Mouse (Mus musculus) midbrain, embryonic 11.5 days (tissue): ENCODE results near the gene Gm3755. TPM values are rescaled to one million over a fixed set of nuclear protein-coding genes. Genes with fewer than 3 reads are reported as not detected.
"Not testable (repeated sequence)": the region's sequence is repeated elsewhere in the genome, so short reads cannot be mapped to it uniquely, and the experiment has no call there.

ENCODE experiments used
- ATAC-seq: fragments of 200-750 bp; cut with Nextera tagmentation; 2 replicates; pipeline ENCODE4 v1.8.0; 2017; ENCODE audit warnings: moderate TSS enrichment, moderate library complexity; ENCODE audit not compliant: low FRiP score
- DNase-seq: peaks from one replicate; pipeline ENCODE4 v3.0.0; 2015; ENCODE audit warnings: low spot score; ENCODE audit errors: missing footprints
- H3K27ac ChIP-seq: fragments of 300-500 bp; sonication (generic); 2 replicates; pipeline ENCODE4 v1.5.1; 2014; ENCODE audit warnings: low read depth, low read length
- H3K27me3 ChIP-seq: fragments of 300-500 bp; sonication (generic); 2 replicates; pipeline ENCODE4 v1.6.1; 2014; ENCODE audit warnings: mild to moderate bottlenecking, low read length, moderate library complexity, mixed read lengths; ENCODE audit not compliant: control insufficient read depth, insufficient read depth
- H3K36me3 ChIP-seq: fragments of 300-500 bp; sonication (generic); 2 replicates; pipeline ENCODE4 v1.6.1; 2014; ENCODE audit warnings: mild to moderate bottlenecking, low read length, moderate library complexity, mixed read lengths; ENCODE audit not compliant: control insufficient read depth, insufficient read depth
- H3K4me1 ChIP-seq: fragments of 300-500 bp; sonication (generic); 2 replicates; pipeline ENCODE4 v1.6.1; 2014; ENCODE audit warnings: low read length; ENCODE audit not compliant: control insufficient read depth, insufficient read depth
- H3K4me2 ChIP-seq: fragments of 300-500 bp; sonication (generic); 2 replicates; pipeline ENCODE4 v1.6.1; 2014; ENCODE audit warnings: mild to moderate bottlenecking, moderate library complexity
- H3K4me3 ChIP-seq: fragments of 300-500 bp; sonication (generic); 2 replicates; pipeline ENCODE4 v1.5.1; 2014; ENCODE audit warnings: low read depth, low read length
- H3K9ac ChIP-seq: fragments of 300-500 bp; sonication (generic); 2 replicates; pipeline ENCODE4 v1.6.1; 2014; ENCODE audit warnings: low read length
- H3K9me3 ChIP-seq: fragments of 300-500 bp; sonication (generic); 2 replicates; pipeline ENCODE4 v1.6.1; 2016; ENCODE audit warnings: low read length; ENCODE audit not compliant: control insufficient read depth
- WGBS: fragments of 180-500 bp; shearing (Covaris S2); extraction: QIAGEN DNeasy Blood & Tissue Kit; methylation state at CpG from one replicate; pipeline ENCODE4 v1.1.7; 2014; 5-methylcytosine and 5-hydroxymethylcytosine counted together
- polyA plus RNA-seq: library from polyadenylated mRNA; unstranded; fragments of >200 nt; fragmentation: Nextera tagmentation; extraction: Ambion mirVana; gene quantifications from 2 replicates; pipeline ENCODE4 v1.2.1, GENCODE M21; 2014

Gene Gm3755
- polyA plus RNA-seq, result not detected in 2 replicates

DNA sequence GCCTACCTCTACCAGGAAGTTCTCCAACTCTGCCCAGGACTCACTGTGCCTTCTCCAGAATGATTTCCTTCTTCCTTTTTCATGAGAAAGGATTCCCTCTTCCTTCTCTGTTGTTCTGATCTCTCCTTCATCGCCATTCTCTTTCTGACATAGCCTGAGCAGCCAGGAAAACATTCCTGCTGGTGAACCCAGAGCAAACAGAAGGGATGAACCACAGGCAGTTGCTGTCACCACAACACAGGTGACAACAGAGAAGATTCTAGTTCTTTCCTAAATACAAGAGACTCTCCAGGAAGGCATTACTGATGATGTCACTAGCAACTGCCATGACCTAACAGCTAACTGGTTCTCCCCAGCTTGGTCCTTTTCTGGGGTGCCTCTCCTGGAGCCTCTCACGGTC is at the start of gene Gm3755:
Gene Gm3755, minus strand, starts transcription at position 101 of the 400 bp plus-strand sequence.
- H3K27ac ChIP-seq, H3K4me3 ChIP-seq, H3K9ac ChIP-seq, H3K9me3 ChIP-seq, H3K4me2 ChIP-seq, ATAC-seq, H3K4me1 ChIP-seq, H3K27me3 ChIP-seq, DNase-seq, H3K36me3 ChIP-seq: not testable (repeated sequence)
- WGBS, result no CpG with 5 or more reads among the region's 2 CpGs

DNA sequence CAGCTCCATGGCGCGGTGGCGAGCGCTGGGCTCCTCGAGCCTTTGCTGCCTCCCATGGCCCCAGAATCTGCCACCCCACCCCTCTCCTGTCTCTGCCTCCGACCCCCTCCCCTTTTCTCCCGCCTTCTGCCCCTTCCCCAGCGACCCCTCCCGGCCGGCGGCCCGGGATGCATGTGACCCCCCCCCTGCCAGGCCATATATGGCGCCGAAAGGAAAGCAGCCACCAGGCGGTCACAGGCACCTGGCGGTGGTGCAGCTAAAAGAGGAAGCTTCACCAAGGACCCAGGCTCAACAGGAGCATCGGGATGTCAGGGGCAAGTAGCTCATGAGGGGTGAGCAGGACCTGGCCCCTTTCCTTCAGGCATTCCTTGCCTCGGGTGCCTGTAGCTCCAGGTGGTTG is 38.0 kb upstream of the Gm3755 start:
- not testable (repeated sequence) for H3K9me3 ChIP-seq, H3K36me3 ChIP-seq, H3K4me1 ChIP-seq, H3K27me3 ChIP-seq, ATAC-seq, H3K27ac ChIP-seq, DNase-seq
- Histone ChIP-seq H3K4me2 (peak overlapping the region; percentile 40), H3K9ac (peak overlapping the region; percentile 44; the same call in 1 of the 2 replicates), H3K4me3 (peak overlapping the region; percentile 28)
- WGBS, result 0% methylated on average over 10 of the region's 18 CpGs

DNA sequence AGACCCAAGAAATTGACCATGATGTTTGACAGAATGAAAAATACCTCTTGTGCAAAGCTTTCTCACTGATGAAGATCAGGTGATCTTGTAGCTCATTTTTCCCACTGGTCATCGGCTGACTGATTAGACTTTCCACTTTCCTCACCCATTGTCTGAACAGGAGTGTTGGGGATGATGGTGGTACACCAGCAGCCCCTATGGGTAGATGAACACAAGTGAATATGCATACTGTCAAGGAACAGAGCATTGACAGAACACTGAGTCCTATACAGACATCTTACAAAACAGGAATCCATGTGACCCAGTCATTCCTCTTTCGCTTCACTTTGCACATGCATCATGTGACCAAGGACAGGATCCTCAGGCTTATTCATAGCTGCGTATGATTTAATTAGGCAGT is 32.9 kb upstream of the Gm3755 start, which contains the start of gene Gm3752:
Gene Gm3752, minus strand, starts transcription at position 101 of the 400 bp plus-strand sequence.
- H3K9me3 ChIP-seq, H3K27ac ChIP-seq, H3K4me1 ChIP-seq, H3K9ac ChIP-seq, H3K4me3 ChIP-seq, H3K4me2 ChIP-seq, ATAC-seq, DNase-seq, H3K27me3 ChIP-seq, H3K36me3 ChIP-seq: not testable (repeated sequence)
- 75% methylated on average over 1 of the region's 3 CpGs for WGBS

DNA sequence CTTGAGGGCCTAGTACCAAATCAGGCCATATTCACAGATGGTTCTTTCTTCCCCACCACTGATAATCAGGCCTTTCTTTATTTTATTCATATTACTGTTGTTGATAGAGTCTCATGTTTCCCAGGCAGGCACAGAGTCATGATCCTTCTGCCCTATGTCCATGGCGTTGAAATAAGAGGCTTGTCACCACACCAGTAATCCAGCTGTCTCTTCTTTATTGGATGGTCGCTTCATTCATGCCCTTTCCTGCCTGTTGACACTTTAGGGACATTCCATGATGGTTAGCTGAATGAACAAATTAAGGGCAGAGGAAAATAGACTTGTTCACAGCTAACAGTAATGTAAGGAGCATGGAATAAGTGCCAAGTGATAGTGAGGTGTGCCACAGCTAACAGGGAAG is 28.2 kb downstream of the Gm3755 start:
- H3K27me3 ChIP-seq, H3K9me3 ChIP-seq, H3K36me3 ChIP-seq, H3K27ac ChIP-seq, H3K4me2 ChIP-seq, DNase-seq, H3K9ac ChIP-seq, H3K4me3 ChIP-seq, H3K4me1 ChIP-seq, ATAC-seq: not testable (repeated sequence)
- 80% methylated on average over 2 of the region's 2 CpGs for WGBS

Other genes starting within 250 kb of the Gm3755 start
- gene Gm3727, start 186.2 kb downstream of the Gm3755 start, polyA plus RNA-seq, result not detected in 2 replicates
- gene Gm3739, start 135.9 kb downstream of the Gm3755 start, polyA plus RNA-seq, result 2.1 and 2.5 TPM in 2 replicates
- not detected in 2 replicates for gene Gm5797, start 118.5 kb downstream of the Gm3755 start, polyA plus RNA-seq
- gene Gm8374, start 85.8 kb downstream of the Gm3755 start, polyA plus RNA-seq, result not detected in 2 replicates
- gene Gm3752, start 32.8 kb upstream of the Gm3755 start, polyA plus RNA-seq, result 2.3 and 2.8 TPM in 2 replicates
- gene Gm3558, start 117.6 kb upstream of the Gm3755 start, polyA plus RNA-seq, result 0.60 and 1.5 TPM in 2 replicates
- not detected in 2 replicates for gene Gm10338, start 144.7 kb upstream of the Gm3755 start, polyA plus RNA-seq
- not detected in 2 replicates for gene Gm10128, start 193.1 kb upstream of the Gm3755 start, polyA plus RNA-seq